Mouse (Mus musculus): ENCODE measurements around the gene Kif14.
"Not testable (repeated sequence)": the region's sequence is repeated elsewhere in the genome, so short reads cannot be mapped to it uniquely, and the experiment has no call there.

Kif14 gene

GRCm38 (mm10) chr1:136555892-136556291, 89.7 kb downstream of the Kif14 start:
- no peak for DNase-seq (ENCODE audit: low spot score in 2 of 2)

- not testable (repeated sequence) for DNase-seq (ENCODE audit: low spot score in 2 of 2)
Observed at GRCm38 (mm10) chr1:136556643-136557042, 90.5 kb downstream of the Kif14 start.

- DNase-seq (ENCODE audit: low spot score in 2 of 2), result no peak
Observed at GRCm38 (mm10) chr1:136557436-136557835, 91.3 kb downstream of the Kif14 start.

GRCm38 (mm10) chr1:136558762-136559161, 92.6 kb downstream of the Kif14 start:
- DNase-seq (ENCODE audit: low spot score in 2 of 2), result no peak

DNA sequence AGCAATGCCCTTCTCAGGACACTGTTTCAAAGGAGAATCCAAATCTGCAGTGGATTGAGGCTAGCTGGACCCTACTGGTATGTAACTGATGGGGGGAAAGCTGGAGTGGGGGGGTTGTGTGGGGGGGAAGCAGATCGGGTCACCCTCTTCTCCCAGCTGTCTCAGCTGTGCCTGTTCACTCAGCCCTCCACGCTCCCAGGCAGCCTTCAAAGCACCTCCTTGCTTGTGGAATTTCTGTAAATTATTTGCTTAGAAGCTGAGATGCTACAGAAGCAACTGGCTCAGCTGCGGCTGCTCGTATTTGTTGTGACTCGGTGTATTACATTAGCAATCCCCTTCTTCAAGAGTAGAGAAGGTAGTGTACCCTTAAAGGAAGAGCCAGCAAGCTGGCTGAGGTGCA, 93.1 kb downstream of the Kif14 start:
- no peak for DNase-seq (ENCODE audit: low spot score in 2 of 2)

DNA sequence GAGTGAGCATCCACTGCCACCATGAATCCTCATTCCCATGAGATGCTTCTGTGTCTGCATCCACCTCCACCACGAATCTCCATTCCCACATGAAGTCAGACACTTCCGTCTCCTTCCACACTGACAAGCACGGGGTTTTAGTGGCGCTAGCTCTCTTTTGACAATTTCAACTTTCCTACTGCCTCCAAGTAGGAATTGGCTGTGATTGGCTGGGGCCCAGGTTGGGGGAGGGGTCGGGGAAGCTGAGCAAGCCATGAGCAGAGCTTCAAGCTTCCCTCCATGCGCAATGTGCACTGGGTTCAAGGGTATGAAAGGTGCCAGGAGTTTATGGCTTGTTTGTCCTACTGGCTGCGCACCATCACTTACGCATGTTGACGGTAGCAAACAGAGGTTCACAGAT, 93.6 kb downstream of the Kif14 start:
- no peak for DNase-seq (ENCODE audit: low spot score in 2 of 2)

- no peak for DNase-seq (ENCODE audit: low spot score in 2 of 2)
Observed at GRCm38 (mm10) chr1:136561823-136562222, 95.7 kb downstream of the Kif14 start.

GRCm38 (mm10) chr1:136563149-136563548, 97.0 kb downstream of the Kif14 start:
- DNase-seq (ENCODE audit: low spot score in 2 of 2), result no peak

DNA sequence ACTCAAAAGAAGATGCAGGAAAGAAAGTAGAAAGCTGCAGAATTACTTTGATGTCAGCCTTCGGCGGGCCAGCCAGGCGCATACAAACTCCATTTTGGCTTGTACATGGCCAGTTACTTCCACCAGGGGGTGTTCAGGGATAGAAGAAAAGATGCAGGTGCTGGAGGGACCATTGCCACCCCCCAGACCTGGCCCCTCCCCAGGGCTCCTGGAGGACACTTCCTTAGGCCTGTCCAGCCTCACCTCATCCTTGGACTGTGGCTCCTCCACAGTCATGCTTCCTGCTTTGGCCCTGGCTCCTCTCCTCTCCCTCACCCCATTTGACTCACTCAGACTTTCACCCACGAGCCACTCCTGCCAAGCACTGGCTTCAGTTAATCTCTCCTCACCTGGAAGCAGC, 98.8 kb downstream of the Kif14 start:
- DNase-seq (ENCODE audit: low spot score in 2 of 2), result no peak

DNA sequence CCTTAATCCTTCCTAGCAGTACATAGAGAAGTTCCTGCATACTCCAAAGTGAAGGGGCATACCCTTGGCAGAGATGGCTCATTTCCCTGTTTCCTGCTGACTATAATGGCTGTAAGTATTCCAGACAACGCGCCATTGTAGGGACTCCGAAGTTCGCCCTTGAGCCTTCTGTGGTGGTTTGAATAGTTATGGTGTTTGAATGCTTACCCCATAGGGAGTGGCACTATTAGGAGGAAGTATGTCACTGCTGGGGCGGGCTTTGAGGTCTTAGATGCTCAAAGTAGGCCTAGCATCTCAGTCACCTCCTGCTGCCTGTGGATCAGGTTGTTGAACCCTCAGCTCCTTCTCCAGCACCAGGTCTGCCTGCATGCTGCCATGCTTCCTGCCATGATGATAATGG, 100.2 kb downstream of the Kif14 start:
- no peak for DNase-seq (ENCODE audit: low spot score in 2 of 2)

DNA sequence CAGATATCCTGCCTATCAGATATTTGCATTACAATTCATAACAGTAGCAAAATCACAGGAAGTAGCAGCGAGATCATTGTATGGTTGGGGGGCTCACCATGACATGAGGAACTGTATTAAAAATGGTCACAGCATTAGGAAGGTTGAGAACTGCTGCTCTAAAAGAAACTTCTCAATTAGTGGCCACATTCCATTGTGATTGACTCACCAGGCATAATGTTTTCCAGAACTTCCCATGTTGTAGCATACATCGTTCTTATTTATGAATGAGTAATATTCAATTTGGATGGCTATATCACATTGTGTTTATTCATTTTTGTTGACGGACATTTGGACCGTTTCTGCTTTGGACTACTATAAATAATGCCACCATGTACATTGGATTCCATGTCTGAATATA, 101.5 kb downstream of the Kif14 start:
- DNase-seq (ENCODE audit: low spot score in 2 of 2), result no peak

DNA sequence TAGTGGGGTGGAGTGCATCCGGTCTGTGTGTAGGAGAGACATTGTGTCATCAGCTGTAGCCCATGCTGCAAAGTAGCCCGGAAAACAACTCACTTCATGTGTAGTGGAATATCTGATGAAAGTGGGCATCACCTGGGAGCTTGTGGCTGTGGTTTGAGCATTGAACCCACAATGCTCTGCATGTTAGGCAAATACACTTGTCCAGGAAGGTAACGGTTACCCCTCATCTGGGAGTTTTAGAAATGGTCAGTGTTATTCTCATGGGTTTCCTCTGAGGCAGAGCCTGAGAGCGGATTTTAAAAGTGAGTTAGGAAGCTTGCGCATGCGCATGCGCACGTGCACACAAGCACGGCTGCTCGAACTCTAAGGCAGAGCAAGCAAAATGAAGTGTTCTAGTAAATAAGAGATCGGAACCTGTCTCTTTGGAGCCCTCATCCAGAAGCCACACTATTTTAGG, 102.6 kb downstream of the Kif14 start:
- no peak for DNase-seq (ENCODE audit: low spot score in 2 of 2)

- no peak for DNase-seq (ENCODE audit: low spot score in 2 of 2)
Observed at GRCm38 (mm10) chr1:136569206-136569605, 103.1 kb downstream of the Kif14 start.

- DNase-seq (ENCODE audit: low spot score in 2 of 2), result no peak
Observed at GRCm38 (mm10) chr1:136569626-136570297, 103.6 kb downstream of the Kif14 start.

DNA sequence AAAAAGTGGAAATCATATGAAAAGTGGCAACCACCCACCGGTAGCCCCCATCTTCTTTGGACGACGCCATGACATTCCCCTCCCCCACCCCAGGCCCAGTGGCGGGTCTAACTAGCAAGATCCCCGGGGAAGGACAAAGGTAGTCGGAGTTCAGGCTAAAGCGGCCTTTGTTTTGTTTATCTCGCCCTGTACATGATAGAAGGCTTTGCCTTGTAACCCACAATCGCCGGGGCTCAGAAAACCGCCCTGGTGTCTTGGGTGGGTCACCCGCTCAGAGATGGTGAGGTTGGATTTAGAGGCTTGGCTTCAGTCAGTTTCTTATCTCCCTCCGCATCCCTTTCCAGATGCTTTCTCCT, 104.1 kb downstream of the Kif14 start:
- DNase-seq (ENCODE audit: low spot score in 2 of 2), result no peak

DNA sequence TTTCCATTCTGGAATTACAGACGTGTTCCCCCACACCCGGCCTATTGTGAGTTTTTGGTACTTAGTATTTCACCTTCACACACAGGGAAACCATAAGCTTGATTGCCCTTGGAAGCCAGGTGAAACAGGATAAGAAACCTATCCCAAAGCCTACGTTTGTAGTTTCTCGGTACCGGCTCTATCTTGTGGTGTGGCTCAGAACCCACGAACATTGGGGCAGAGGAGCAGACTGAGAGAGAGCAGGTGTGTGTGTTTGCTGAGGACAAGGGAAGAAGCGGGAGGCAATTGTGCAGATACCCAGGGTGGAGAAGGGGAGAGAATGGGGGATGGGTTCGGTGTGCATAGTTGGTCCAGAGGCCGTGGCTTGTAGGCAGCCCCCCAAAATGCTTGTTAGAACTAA, 104.8 kb downstream of the Kif14 start:
- DNase-seq (ENCODE audit: low spot score in 2 of 2), result no peak

GRCm38 (mm10) chr1:136571530-136571929, 105.4 kb downstream of the Kif14 start:
- no peak for DNase-seq (ENCODE audit: low spot score in 2 of 2)

GRCm38 (mm10) chr1:136577890-136578663, 111.9 kb downstream of the Kif14 start:
- no peak for DNase-seq (ENCODE audit: low spot score in 2 of 2)

DNA sequence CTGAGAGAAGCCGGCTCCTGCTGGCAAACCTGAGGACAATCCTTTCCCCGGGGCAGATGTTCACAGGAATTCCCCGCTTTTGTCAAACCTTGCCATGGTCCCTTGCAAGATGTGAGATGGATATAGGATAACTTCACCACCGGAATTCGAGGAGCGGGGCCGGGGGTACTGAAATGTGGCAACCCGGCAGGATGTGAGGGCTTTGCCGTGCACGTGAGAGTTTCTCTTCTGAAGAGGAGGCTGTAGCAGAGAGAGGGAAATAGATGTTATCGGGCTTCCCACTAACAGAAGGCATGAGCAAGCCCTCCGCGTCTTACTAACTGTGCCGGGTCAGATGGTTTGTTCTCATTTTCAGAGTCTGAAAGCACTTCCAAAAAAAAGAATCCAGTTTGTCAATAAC, 113.2 kb downstream of the Kif14 start:
- no peak for DNase-seq (ENCODE audit: low spot score in 2 of 2)

GRCm38 (mm10) chr1:136580266-136580665, 114.1 kb downstream of the Kif14 start:
- DNase-seq (ENCODE audit: low spot score in 2 of 2), result no peak
